Mouse (Mus musculus): ENCODE data around the gene Satb2.

The Satb2 gene

GRCm38 (mm10) chr1:56978151-56978700 lies at the start of gene Satb2:
TSS of gene Satb2 (minus strand) at chr1:56978650.
- no peak for DNase-seq (ENCODE audit: low spot score)

GRCm38 (mm10) chr1:57018941-57019340 lies 40.5 kb upstream of the Satb2 start:
- no peak for DNase-seq (ENCODE audit: low spot score)

- DNase-seq (ENCODE audit: low spot score), result no peak
These were observed 35.4 kb upstream of the Satb2 start for GRCm38 (mm10) chr1:57013856-57014255.

GRCm38 (mm10) chr1:57009171-57009570 lies 30.7 kb upstream of the Satb2 start:
- DNase-seq (ENCODE audit: low spot score), result no peak

DNA sequence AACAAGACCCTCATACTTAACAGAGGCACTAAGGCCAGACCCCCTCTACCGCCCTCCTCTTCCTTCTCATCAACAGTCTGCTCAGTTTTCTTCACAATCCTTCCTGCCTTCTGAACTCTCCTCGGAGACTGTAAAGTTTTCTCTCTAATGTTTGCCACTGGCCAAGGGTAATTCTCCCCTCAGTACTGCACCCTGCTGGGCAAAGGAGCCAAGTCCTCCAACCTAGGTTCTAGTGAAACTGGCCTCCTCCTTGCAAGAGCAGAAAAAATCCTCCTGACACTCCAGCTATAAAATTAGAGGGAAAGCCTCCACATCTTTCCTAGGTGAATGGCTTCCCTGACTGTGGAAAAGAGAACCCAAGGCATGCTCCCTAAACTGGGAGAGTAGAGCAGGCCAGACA lies 16.6 kb upstream of the Satb2 start:
- no peak for DNase-seq (ENCODE audit: low spot score)

DNA sequence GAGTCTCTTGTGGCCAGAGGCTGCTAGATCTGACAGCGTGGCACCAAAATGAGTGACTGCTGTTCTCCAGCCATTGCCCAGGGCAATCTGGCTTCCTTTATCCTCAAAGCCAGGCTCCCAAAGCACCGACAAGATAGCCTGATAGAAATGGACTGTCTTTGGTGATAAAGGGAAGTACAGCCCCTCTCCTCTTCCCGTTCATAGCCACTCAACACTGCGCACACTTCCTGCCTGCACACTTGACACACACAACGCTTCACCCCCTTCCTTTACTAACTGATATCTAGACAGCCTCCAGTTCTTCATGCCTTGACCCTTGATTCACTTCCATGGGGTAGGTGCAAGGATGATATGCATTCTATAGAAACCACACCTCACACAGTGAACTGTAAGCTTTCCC lies 13.9 kb upstream of the Satb2 start:
- DNase-seq (ENCODE audit: low spot score), result no peak

- DNase-seq (ENCODE audit: low spot score), result no peak
These were observed 13.2 kb upstream of the Satb2 start for GRCm38 (mm10) chr1:56991613-56992012.

GRCm38 (mm10) chr1:56984483-56984810 lies 6.0 kb upstream of the Satb2 start:
- DNase-seq (ENCODE audit: low spot score), result no peak

DNA sequence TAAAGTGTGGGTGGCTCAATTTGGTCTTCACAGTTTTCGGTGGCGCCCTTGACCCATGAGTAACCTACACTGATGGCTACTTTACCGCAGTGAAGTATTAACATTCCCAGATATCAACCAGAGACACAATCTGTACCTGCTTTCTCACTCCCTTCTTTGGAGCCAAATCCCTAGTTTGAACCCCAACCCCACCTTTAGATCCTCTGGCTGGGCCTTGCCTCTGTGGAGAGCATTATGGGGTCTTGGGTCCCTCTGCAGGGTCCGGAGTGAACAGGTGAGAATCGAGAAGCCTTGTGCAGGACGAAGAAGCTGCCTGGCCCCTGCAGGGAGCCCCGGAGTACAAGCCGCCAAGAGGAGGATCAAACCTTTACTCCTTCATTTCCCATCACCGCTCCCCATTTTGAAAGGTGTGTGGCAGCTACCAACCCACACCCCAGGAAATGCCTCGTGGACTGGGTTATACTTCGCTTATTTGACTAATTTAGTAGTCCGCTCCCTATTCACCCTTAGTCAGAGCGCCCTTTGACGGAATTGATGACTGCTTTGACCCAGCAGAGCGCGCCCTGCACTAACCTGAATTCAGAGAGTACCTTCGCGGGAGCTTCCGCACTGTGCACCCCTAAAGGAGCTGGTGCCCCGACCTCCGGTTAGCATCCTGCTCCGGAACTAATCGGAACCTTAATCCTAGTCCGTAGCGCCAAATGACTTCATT lies 5.5 kb upstream of the Satb2 start:
- DNase-seq (ENCODE audit: low spot score), result no peak

GRCm38 (mm10) chr1:56983100-56983590 lies 4.7 kb upstream of the Satb2 start:
- no peak for DNase-seq (ENCODE audit: low spot score)

- no peak for DNase-seq (ENCODE audit: low spot score)
These were observed 4.2 kb upstream of the Satb2 start for GRCm38 (mm10) chr1:56982631-56983030.

DNA sequence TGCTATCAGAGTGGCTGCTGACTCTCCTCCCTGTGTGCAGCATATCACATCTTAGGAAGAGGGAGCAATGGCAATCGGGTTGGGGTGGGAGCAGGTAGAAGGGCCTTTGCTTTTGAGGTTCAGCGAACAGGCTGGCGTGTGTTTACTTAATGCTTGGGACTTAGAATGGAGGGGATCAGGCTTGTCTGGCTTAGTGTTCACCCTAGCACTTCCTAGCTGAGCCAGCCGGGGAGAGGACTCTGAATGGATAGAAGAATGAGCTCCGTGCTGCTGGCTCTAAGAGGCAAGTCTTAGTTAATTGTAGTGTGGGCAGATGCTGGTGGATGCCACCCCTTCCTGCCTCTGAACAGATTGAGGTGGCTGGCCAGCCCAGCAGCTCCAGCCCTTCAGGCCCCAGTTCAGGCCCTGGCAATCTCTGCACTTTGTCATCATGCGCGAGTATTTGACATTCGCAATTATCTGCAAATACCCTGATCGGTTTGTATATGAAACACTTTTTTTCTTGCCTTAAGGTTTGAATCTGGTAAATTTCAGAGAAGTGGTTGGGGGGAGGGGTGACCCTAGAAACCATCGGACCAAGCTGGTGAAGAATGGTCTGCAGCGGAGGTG lies 3.6 kb upstream of the Satb2 start:
- no peak for DNase-seq (ENCODE audit: low spot score)

DNA sequence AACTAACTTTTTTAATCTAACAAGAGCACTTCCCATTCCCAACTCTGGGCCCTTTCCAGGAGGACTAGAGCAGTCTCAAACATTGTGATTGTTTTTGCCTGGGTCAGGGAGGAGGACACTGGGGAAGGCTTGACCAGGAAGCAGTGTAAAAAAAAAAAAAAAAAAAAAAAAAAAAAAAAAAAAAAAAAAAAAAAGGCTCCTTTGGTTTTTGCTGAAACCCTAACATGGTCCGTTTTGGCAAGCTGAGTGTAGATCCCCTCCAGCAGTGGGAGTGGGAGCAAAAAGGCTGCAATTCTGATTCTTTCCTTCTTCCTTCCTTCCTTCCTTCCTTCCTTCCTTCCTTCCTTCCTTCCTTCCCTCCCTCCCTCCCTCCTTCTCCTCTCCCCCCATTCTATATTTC lies 3.1 kb upstream of the Satb2 start:
- no peak for DNase-seq (ENCODE audit: low spot score)

DNA sequence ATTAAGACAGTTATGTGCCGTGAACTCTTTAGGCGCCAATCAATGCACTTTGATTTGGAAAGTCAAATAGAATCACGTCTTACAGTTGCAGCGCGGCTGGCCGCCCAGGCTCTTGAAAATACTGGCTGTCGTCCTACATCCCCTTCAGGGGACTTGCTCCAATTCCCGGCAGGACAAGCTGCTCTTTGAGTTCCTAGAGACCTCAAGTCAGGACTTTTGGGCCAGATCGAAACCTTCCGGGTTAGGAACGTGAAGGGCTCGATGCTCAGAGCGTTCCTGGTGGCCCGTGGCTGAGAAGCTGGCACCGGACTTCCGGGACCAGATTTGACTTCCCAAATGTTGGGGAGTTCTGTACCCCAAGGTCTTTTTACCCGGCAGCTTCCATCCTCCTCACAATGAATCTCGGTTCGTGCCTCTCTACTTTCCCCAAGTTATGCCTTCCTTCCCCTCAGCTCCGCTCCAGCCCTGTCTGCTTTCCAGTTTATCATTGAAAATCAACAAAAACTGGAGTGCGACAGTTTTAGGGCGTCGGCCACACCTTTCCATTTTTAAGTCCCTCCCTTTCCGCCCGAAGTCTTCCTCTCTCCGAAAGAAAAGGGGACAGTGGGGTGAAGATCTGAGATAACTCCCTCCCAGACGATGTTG lies 2.3 kb upstream of the Satb2 start:
- no peak for DNase-seq (ENCODE audit: low spot score)

GRCm38 (mm10) chr1:56979531-56980395 lies 1.3 kb upstream of the Satb2 start:
- DNase-seq (ENCODE audit: low spot score), result no peak

- DNase-seq (ENCODE audit: low spot score), result no peak
These were observed 999 bp downstream of the Satb2 start for GRCm38 (mm10) chr1:56977201-56978100.

DNA sequence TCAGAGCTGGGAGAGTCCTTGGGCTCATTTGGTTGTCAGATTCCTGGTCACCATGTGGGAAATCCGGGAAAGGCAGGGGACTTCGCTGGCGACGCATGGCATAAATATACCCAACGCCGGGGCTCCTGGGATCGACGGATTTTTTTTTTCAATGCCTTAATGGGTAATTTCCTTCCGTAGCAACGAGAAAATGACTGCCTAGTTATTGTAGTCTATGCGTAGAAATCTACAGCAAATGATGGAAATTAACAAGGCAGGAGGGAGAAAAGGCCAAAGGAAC lies 1.7 kb downstream of the Satb2 start:
- no peak for DNase-seq (ENCODE audit: low spot score)

DNA sequence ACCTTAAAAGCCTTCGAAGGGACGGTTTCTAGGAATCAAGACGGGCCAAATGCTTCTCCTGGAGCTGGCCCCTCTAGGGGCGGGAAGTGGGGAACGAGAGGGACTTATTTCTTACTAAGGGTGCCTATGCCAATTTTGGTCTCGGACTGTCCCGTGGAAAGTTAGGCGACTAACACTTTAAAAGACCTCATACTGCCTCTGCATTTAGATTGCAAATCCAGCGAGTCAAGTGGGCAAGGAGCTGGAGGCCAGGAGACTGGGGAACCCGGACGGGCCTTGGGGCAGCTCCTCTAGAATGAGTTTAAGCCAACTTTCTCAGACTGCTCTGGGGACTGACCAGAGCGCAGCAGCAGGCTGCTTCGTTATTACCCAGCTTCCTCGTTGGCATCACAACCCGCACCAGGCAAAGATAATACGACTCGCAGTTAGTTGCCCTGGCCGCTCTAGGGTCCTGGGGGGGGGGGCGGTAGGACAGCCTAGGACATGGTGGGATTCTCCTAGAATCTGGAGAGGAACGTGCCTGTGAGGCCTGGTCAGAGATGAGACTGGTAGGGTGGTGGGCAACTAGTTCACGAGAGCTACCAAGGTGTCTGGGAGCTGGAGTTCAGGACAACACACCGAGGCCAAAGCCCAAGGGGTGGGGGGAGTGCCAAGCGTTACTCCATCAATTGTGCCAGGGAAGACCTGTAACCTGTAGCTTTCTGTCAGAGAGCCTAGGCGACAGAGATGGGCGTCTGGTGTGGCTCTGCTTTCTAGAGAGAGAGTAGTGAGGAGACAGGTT lies 2.2 kb downstream of the Satb2 start:
- no peak for DNase-seq (ENCODE audit: low spot score)

GRCm38 (mm10) chr1:56975546-56975945 lies 2.9 kb downstream of the Satb2 start:
- DNase-seq (ENCODE audit: low spot score), result no peak

- DNase-seq (ENCODE audit: low spot score), result no peak
These were observed 4.3 kb downstream of the Satb2 start for GRCm38 (mm10) chr1:56974187-56974586.

GRCm38 (mm10) chr1:56973593-56973950 lies 4.9 kb downstream of the Satb2 start:
- DNase-seq (ENCODE audit: low spot score), result no peak
